Mouse (Mus musculus): ENCODE measurements around the gene Dcaf5. TPM values are rescaled to one million over a fixed set of nuclear protein-coding genes. Genes with fewer than 3 reads are reported as not detected.
A peak's percentile ranks its signal among the peaks of the same experiment; 100 is the strongest.

Gene Dcaf5
- total RNA-seq, 2 experiments from 2014 or later = 75.9 to 80.7 TPM

DNA sequence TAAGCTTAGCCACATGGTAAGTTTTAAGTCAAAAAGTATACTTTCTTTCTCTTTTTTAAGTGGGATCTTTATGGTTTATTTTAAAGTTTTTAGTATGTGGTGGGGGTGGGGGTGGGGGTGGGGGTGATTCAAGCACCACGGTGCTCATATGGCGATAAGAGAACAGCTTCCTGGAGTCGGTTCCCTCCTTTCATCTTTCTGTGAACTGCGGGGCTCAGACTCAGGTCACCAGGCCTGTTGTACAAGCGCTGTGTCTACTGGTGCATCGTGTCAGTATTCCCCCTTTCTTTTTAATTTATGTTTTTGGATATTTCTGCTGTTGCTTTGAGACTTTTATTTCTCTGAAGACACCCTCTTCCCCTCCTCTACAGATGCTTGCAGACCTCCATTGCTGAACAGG lies 137.7 kb downstream of the Dcaf5 start:
- no peak overlapping the region for H3K4me3 ChIP-seq
- DNase-seq (ENCODE audit: extremely low spot score in 1 of 2, low spot score in 2 of 2) = no peak
- TF ChIP-seq CTCF (IDR thresholded peaks at IDR 0.05) = no peak
- no peak overlapping the region for H3K27ac ChIP-seq
- intact Hi-C loops (cut with DNase I) = no loop called here

- H3K4me3 ChIP-seq = no peak overlapping the region
- TF ChIP-seq CTCF (IDR thresholded peaks at IDR 0.05) = no peak
- no peak overlapping the region for H3K27ac ChIP-seq
- no peak for DNase-seq (ENCODE audit: extremely low spot score in 1 of 2, low spot score in 2 of 2)
- intact Hi-C loops (cut with DNase I) = no loop called here
Observed at GRCm38 (mm10) chr12:80291895-80292435, 144.4 kb downstream of the Dcaf5 start.

DNA sequence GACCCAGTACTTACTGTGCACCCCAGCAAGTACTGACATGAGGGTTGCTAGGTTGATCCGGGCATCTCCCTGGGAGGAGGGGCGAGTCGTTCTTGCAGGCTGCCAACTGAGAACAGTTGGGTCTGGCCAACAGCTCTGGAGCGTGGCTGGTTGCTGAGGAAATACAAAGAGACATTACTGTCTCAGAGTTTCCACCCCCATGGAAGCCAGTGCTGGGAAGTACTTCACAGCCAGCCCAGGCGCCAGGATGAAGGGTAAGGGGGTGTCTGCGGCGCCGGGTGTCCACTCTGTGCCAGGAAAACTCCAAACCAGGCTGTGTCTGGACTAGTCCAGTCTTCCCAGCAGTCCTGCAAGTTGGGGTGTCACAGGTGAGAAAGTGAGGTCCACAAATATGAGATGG lies 145.4 kb downstream of the Dcaf5 start:
- Histone ChIP-seq H3K27ac (no peak overlapping the region), H3K4me3 (no peak overlapping the region)
- intact Hi-C loops (cut with DNase I) = no loop called here
- TF ChIP-seq CTCF (IDR thresholded peaks at IDR 0.05) = no peak
- peak in 1 of 2 experiments; percentile 14 for DNase-seq (ENCODE audit: extremely low spot score in 1 of 2, low spot score in 2 of 2)

GRCm38 (mm10) chr12:80290483-80290882 lies 145.9 kb downstream of the Dcaf5 start:
- Histone ChIP-seq H3K27ac (no peak overlapping the region), H3K4me3 (no peak overlapping the region)
- no peak for DNase-seq (ENCODE audit: extremely low spot score in 1 of 2, low spot score in 2 of 2)
- no peak for TF ChIP-seq CTCF (IDR thresholded peaks at IDR 0.05)
- intact Hi-C loops (cut with DNase I) = no loop called here

DNA sequence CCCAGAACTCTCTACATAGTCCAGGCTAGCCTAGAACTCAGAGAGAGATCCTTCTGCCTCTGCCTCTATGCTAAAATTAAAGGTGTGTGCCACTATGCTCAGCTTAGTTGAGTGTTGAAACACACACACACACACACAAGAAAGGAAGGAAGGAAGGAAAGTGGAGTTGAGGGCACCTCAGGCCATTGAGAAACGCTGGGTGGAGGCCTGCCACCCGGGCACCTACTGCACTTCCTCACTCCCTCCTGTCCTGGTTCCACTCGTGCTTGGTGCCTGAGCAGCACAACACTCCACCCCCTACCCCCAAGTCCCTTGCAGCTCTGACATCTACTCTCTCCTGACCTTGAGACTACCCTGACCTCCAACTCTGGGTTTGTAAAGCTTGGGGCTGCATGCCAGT lies 146.7 kb downstream of the Dcaf5 start:
- Histone ChIP-seq H3K4me3 (no peak overlapping the region), H3K27ac (no peak overlapping the region)
- DNase-seq (ENCODE audit: extremely low spot score in 1 of 2, low spot score in 2 of 2) = no peak
- no peak for TF ChIP-seq CTCF (IDR thresholded peaks at IDR 0.05)
- intact Hi-C loops (cut with DNase I) = no loop called here

GRCm38 (mm10) chr12:80285890-80286289 lies 150.5 kb downstream of the Dcaf5 start:
- DNase-seq (ENCODE audit: extremely low spot score in 1 of 2, low spot score in 2 of 2) = no peak
- H3K27ac ChIP-seq = no peak overlapping the region

More at GRCm38 (mm10) chr12:80285890-80286289, 150.5 kb downstream of the Dcaf5 start:
- intact Hi-C loops (cut with DNase I) = no loop called here
- no peak overlapping the region for H3K4me3 ChIP-seq
- TF ChIP-seq CTCF (IDR thresholded peaks at IDR 0.05) = no peak

Small RNAs within 50 kb of the gene (microRNA-seq; reads per million reads assigned to microRNA genes)
- 591 to 739 reads per million in 2 experiments for gene Mir1843a

Other genes with a start within 250 kb of the Dcaf5 start
- gene Actn1, start 176.2 kb downstream of the Dcaf5 start, total RNA-seq (2021) = 100 to 1,000 TPM; 125 to 130 TPM
- 100 to 1,000 TPM; 138 to 142 TPM for gene Exd2, start 26.5 kb upstream of the Dcaf5 start, total RNA-seq (2021)
- 10 to 100 TPM; 94.6 to 94.9 TPM for gene Galnt16, start 81.7 kb upstream of the Dcaf5 start, total RNA-seq (2021)
- gene Slc39a9, start 207.3 kb upstream of the Dcaf5 start, total RNA-seq (2021) = 10 to 100 TPM; 36.6 to 40.8 TPM
- gene Erh, start 207.7 kb upstream of the Dcaf5 start, total RNA-seq (2021) = 10 to 100 TPM; 33.7 to 36.8 TPM

Measured in left cerebral cortex, adult 2 months (tissue).